Mouse (Mus musculus) layer of hippocampus, postnatal 25 days (tissue): Measurements from ENCODE around the gene Ypel3. TPM values are rescaled to one million over a fixed set of nuclear protein-coding genes. Genes with fewer than 3 reads are reported as not detected.

Source experiments
- DNase-seq, 2 experiments: peaks; one replicate each; pipeline ENCODE4 v3.0.0; 2022; ENCODE audit warnings: mixed read lengths in 2 of 2, low spot score in 1 of 2; ENCODE audit errors: extremely low spot score in 1 of 2
- total RNA-seq, 2 experiments: library from RNA; stranded (reverse); gene quantifications; 2 replicates each; pipeline ENCODE4 v1.2.3; 2021

Ypel3 gene
- total RNA-seq, 2 experiments from 2014 or later = 268 to 293 TPM

GRCm38 (mm10) chr7:126791851-126792720 is 15.3 kb downstream of the Ypel3 start, which contains the start of gene Ppp4c:
TSS of gene Ppp4c (minus strand) at chr7:126792496.
- DNase-seq = peak; percentile 90 to 92

- DNase-seq = no peak
These were observed 16.1 kb downstream of the Ypel3 start for GRCm38 (mm10) chr7:126792721-126793443.

- no peak for DNase-seq
These were observed 16.9 kb downstream of the Ypel3 start for GRCm38 (mm10) chr7:126793456-126794270.

- no peak for DNase-seq
These were observed 17.5 kb downstream of the Ypel3 start for GRCm38 (mm10) chr7:126794271-126794605.

- no peak for DNase-seq
These were observed 18.9 kb downstream of the Ypel3 start for GRCm38 (mm10) chr7:126795387-126796317.

- peak in 1 of 2 experiments; percentile 40 for DNase-seq
These were observed 19.7 kb downstream of the Ypel3 start for GRCm38 (mm10) chr7:126796350-126796932.

GRCm38 (mm10) chr7:126797411-126798126 is 20.8 kb downstream of the Ypel3 start, which contains the start of gene Fam57b:
TSS of gene Fam57b (plus strand) at chr7:126797668.
- DNase-seq = no peak

- no peak for DNase-seq
These were observed 21.6 kb downstream of the Ypel3 start for GRCm38 (mm10) chr7:126798127-126799049.

- DNase-seq = peak; percentile 86 to 88
These were observed 22.3 kb downstream of the Ypel3 start for GRCm38 (mm10) chr7:126799050-126799467.

GRCm38 (mm10) chr7:126799468-126800268 is 22.9 kb downstream of the Ypel3 start:
- peak; percentile 70 to 75 for DNase-seq

GRCm38 (mm10) chr7:126800269-126801056 is 23.7 kb downstream of the Ypel3 start:
- DNase-seq = no peak

GRCm38 (mm10) chr7:126801057-126801422 is 24.3 kb downstream of the Ypel3 start:
- DNase-seq = no peak

- no peak for DNase-seq
These were observed 25.6 kb downstream of the Ypel3 start for GRCm38 (mm10) chr7:126802134-126802889.

- no peak for DNase-seq
These were observed 26.4 kb downstream of the Ypel3 start for GRCm38 (mm10) chr7:126803181-126803580.

GRCm38 (mm10) chr7:126803751-126804150 is 27.0 kb downstream of the Ypel3 start:
- DNase-seq = no peak
